Mouse (Mus musculus): ENCODE results near the gene Slc39a7. TPM values are rescaled to one million over a fixed set of nuclear protein-coding genes. Genes with fewer than 3 reads are reported as not detected.
A peak's percentile ranks its signal among the peaks of the same experiment; 100 is the strongest.
"Not testable (repeated sequence)": the region's sequence is repeated elsewhere in the genome, so short reads cannot be mapped to it uniquely, and the experiment has no call there.

Gene Slc39a7
- total RNA-seq, 4 experiments from 2014 or later: 44.2 to 63.5 (median 49.3) TPM

GRCm38 (mm10) chr17:34030861-34031326, 588 bp downstream of the Slc39a7 start:
- no peak for DNase-seq (ENCODE audit: low spot score in 2 of 2)

DNA sequence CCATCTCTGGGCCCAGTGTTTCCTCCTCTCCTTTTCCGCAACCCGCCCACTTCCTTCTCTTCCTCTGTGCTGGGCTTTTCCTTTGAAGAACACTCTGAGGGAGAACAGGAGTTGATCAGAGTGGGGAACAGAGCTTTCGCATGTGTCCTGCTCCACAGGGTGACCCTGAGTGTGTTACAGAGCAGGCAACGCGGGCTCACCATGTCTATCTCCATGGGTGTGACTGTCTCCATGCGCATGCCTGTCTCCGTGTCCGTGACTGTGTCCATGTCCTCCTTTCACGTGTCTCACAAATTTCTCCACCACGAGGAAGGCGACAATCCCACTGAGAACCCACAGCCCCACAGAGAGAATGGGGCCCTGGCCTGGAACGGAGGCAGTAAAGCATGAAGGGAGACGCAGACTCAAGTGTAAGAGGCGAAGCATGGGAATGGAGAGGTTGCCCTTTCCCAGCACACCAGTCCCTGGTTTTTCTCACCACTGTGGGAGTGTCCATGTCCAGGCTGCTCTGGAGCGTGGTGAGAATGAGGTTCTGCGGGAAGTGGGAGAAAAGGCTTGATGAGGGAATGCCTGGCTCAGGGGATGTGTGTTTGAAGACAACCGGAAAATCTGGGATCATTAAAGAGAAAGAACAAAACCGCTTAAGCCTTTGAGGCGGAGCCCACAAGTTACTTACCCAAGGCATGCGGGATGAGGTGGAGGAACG, 1.4 kb downstream of the Slc39a7 start:
- no peak for DNase-seq (ENCODE audit: low spot score in 2 of 2)

- no peak for DNase-seq (ENCODE audit: low spot score in 2 of 2)
Observed at GRCm38 (mm10) chr17:34029150-34029889, 2.2 kb downstream of the Slc39a7 start.

DNA sequence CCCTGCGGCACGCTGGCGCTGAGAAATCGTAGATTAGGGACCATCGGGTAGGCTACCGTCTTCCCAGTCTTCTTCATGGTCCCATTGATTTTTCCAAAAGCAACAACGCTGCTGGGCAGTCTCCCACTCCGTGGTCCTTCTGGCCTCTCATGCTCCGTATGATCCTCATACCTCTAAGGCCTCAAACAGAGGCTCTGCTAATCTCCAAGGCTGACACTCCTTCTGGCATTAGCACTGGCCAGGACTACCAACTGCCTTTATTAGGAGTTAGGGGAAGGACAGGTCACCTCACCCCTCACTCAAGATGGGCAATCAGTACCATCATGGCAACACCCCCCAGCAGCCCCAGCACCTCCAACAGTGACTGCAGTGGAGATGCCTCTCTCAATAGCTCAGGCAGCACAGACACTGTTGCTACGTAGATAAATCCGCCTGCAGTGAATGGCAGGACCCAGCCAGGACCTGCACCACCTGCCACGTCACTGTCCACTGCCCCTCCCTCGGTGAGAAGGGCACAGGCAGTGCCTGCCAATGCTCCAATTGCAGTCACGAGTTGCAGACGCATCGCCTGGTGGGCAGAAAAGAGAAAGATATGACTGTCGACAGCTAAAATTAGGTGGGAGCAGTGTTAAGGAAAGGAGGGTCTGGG, 2.9 kb downstream of the Slc39a7 start:
- no peak for DNase-seq (ENCODE audit: low spot score in 2 of 2)

GRCm38 (mm10) chr17:34027656-34028223, 3.7 kb downstream of the Slc39a7 start, which contains the start of gene H2-Ke6:
TSS of gene H2-Ke6 (minus strand) at chr17:34028060.
- DNase-seq (ENCODE audit: low spot score in 2 of 2): peak; percentile 92 to 93

- DNase-seq (ENCODE audit: low spot score in 2 of 2): no peak
Observed at GRCm38 (mm10) chr17:34026917-34027655, 4.4 kb downstream of the Slc39a7 start.

- DNase-seq (ENCODE audit: low spot score in 2 of 2): no peak
Observed at GRCm38 (mm10) chr17:34026221-34026620, 5.3 kb downstream of the Slc39a7 start.

DNA sequence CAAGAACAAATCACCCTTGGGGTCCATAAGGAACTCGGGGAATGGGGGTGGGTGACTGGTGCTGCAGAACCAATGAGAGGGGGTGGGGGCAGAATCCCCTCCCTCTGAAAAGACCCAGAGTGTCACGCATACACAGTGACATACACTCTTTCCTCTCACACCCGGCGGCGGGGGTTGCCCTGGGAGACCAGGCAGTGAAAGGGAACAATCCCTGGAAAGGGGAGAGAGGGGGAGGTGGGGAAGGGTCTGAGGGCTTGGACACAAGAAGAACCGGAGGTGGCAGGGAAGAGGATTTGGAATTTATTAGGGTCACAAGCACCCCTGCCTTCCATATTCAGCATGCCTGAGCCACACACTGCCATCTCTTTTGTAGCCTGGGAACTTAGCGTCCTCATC, 5.7 kb downstream of the Slc39a7 start:
- no peak for DNase-seq (ENCODE audit: low spot score in 2 of 2)

DNA sequence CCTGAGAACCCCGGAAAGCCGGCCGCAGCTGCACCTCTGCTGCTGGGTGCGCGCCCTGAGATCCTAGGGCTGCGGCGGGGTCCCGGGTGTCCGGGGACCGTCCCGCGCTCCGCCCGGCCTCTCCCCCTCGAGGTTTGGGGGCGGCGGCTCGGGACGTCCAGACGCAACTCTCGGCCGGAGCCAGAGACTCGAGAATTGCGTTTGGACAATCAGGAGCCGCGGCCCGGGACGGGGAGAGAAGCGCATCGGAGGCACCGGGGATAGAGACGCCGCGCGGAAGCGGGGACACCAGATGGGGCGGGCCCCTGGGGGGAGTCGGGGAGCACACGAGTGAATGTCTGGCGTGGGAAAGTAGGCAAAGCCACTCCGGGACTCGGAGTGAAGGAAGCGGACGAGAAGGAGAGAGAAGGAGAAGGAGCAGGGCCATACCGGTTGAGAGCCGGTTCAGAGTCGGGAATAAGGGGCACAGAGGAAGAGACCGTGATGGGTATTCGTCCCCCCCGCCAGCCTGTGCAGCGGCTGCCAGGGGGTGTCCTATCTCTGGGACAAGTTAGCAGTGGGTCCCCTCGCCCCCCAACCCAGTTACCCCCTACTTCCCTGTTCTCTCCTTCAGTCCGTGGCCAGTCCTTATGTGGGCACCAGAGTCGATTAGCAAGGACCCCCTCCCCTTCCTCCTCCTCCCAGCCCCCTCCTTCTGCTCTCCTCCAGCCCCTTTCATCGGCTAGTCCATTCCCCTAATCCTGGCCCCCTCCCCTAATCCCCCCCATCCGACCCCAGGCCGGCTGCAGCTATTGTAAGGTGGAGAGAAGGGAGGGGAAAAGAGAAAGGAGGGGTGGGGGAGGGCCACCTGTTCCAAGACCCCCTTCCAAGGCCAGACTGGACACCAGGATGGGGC, 6.4 kb downstream of the Slc39a7 start:
- no peak for DNase-seq (ENCODE audit: low spot score in 2 of 2)

DNA sequence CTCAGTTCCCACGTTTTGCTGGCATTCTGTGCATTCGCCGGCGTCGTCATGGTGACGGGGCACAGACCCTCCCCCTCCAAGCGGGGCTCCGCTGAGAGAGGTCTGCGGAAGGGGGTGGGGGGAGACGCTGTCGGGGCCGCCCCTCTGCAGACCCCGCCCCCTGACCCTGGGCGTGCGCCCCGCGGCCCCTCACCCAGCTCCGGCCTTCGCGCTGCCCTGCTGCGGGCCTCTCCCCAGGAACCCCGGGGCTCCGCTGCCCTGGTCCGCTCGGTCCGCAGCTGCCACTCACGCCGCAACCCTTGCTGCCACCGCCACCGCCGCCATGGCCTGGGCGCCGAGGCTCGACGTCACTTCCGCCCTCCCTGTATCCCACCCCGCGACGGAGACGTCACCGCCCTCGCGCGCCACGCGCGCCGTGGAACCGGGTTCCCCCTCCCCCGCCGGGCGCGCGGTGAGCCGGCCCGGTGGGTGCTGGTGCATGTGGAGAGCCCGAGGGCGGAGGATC, 7.1 kb downstream of the Slc39a7 start, which contains the start of gene Ring1:
TSS of gene Ring1 (minus strand) at position 364 of the 505 bp plus-strand sequence.
- peak; percentile 70 to 74 for DNase-seq (ENCODE audit: low spot score in 2 of 2)

- no peak for DNase-seq (ENCODE audit: low spot score in 2 of 2)
Observed at GRCm38 (mm10) chr17:34023678-34024077, 7.8 kb downstream of the Slc39a7 start.

DNA sequence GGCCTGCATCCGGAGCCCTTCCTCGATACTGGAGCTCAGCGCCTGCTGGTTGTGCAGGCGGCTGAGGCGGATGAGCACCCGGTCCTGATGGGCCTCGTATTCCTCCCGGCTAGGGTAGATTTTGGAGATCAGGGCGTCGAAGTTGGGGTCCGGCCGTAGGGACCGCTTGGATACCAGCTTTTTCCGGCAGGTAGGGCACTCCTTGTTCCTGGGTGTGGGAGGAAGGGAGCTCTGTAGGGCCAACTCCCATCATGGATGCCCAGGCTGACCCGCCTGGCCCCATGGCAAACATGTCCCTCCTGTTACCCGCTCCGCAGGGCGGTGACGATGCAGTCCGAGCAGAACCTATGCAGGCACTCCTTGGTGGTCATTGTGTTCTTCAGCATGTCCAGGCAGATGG, 8.5 kb downstream of the Slc39a7 start:
- DNase-seq (ENCODE audit: low spot score in 2 of 2): no peak

- no peak for DNase-seq (ENCODE audit: low spot score in 2 of 2)
Observed at GRCm38 (mm10) chr17:34022414-34022783, 9.1 kb downstream of the Slc39a7 start.

GRCm38 (mm10) chr17:34021539-34022413, 9.7 kb downstream of the Slc39a7 start:
- no peak for DNase-seq (ENCODE audit: low spot score in 2 of 2)

GRCm38 (mm10) chr17:34013436-34013835, 18.0 kb downstream of the Slc39a7 start:
- no peak for DNase-seq (ENCODE audit: low spot score in 2 of 2)

DNA sequence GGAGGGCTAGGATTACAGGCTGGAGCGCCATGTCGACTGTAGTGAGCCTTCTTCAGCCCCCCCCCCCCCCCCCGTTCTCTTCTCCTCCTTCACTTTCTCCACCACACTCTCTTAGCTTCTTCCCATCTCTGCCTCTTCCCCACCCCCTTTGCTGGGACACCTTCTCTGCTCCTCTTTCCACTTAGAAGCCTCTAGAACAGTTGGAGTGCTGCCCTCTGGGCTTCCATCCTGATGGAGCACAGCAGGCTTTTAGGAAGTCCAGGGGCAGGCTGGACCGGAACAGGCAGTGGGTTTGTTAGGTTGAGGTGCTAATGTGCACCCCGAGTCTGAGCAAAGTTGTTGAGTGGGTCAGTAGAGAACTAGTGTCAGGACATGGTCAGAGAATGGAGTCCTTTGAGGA, 21.3 kb downstream of the Slc39a7 start:
- DNase-seq (ENCODE audit: low spot score in 2 of 2): no peak

- no peak for DNase-seq (ENCODE audit: low spot score in 2 of 2)
Observed at GRCm38 (mm10) chr17:34006570-34006969, 24.9 kb downstream of the Slc39a7 start.

GRCm38 (mm10) chr17:34003426-34003825, 28.1 kb downstream of the Slc39a7 start:
- no peak for DNase-seq (ENCODE audit: low spot score in 2 of 2)

- not testable (repeated sequence) for DNase-seq (ENCODE audit: low spot score in 2 of 2)
Observed at GRCm38 (mm10) chr17:34000796-34001195, 30.7 kb downstream of the Slc39a7 start.

Measured in gastrocnemius, adult 8-10 months (tissue).